17 mouse cellular contexts compared by ENCODE assay signal in genomic region chr14:122484458-122484843, GRCm38 (mm10). TPM values are rescaled to one million over a fixed set of nuclear protein-coding genes. Genes with fewer than 3 reads are reported as not detected.
DNase-seq lines count a peak whose midpoint lies in the region; ATAC-seq lines count a peak whose summit lies in the region.
"Had no signal": no experiment of that assay in that cellular context is flagged by ENCODE, and none has a peak within 500 bp of the region (broad histone marks: within the 10 kb centered on the region; RNA-seq: fewer than 3 reads in every experiment).

No protein-coding gene starts in this region.

- peak overlapping the region; percentile 17; the same call in 1 of the 2 replicates for H3K4me3 ChIP-seq in forebrain, embryonic 13.5 days
- H3K4me3 ChIP-seq in hindbrain, embryonic 16.5 days (ENCODE audit: low read length) = peak overlapping the region; percentile 28; the same call in 1 of the 2 replicates
- no peak overlapping the region for H3K4me3 ChIP-seq in midbrain, embryonic 14.5 days (replicated peaks; ENCODE audit: low read depth, low read length)
- H3K4me3 ChIP-seq: embryonic facial prominence, embryonic 12.5 days had no signal

- H3K4me2 ChIP-seq in forebrain, embryonic 13.5 days = peak overlapping the region; percentile 57
- peak overlapping the region; percentile 56 for H3K4me2 ChIP-seq in hindbrain, embryonic 16.5 days (ENCODE audit: low read length)
- H3K4me2 ChIP-seq in midbrain, embryonic 14.5 days (ENCODE audit: low read length) = peak overlapping the region; percentile 56

- peaks cover 48% of the 10 kb centered on the region for H3K4me1 ChIP-seq in forebrain, embryonic 13.5 days
- no peaks in the 10 kb centered on the region for H3K4me1 ChIP-seq in hindbrain, embryonic 16.5 days (ENCODE audit: control insufficient read depth, insufficient read depth, low read depth, low read length)
- H3K4me1 ChIP-seq in midbrain, embryonic 14.5 days (ENCODE audit: control insufficient read depth, insufficient read depth, low read length) = no peaks in the 10 kb centered on the region
- H3K4me1 ChIP-seq: embryonic facial prominence, embryonic 12.5 days had no signal

- 25% methylated on average over 3 of the region's 4 CpGs for WGBS in forebrain, embryonic 13.5 days
- WGBS in hindbrain, embryonic 16.5 days = 23% methylated on average over 4 of the region's 4 CpGs
- 25% methylated on average over 4 of the region's 4 CpGs for WGBS in midbrain, embryonic 14.5 days

- intact Hi-C loops in gastrocnemius, postnatal 36 days (cut with DNase I) = no loop called here

- DNase-seq in cerebellum, postnatal 10 days = peak; percentile 64 to 75
- no peak for DNase-seq in cerebellum, adult 9-11 months
- DNase-seq in midbrain, embryonic 14.5 days = no peak
- no peak for DNase-seq in embryo, embryonic 10 days (ENCODE audit: low spot score)
- no peak for DNase-seq in gastrocnemius, postnatal 36 days
- no peak for DNase-seq in liver
- DNase-seq: adrenal gland, postnatal 14 days; thymus, postnatal 14 days had no signal

- H3K9ac ChIP-seq in forebrain, embryonic 13.5 days = peak overlapping the region; percentile 68
- peak overlapping the region; percentile 58 for H3K9ac ChIP-seq in hindbrain, embryonic 16.5 days (ENCODE audit: low read depth, low read length)
- H3K9ac ChIP-seq in midbrain, embryonic 14.5 days (replicated peaks; ENCODE audit: low read length) = 0 out of 2 replicates have a peak overlapping the region, but pooled peaks have one; percentile 9
- H3K9ac ChIP-seq: embryonic facial prominence, embryonic 12.5 days had no signal

- H3K27me3 ChIP-seq in forebrain, embryonic 13.5 days = peaks cover 77% of the 10 kb centered on the region
- H3K27me3 ChIP-seq in hindbrain, embryonic 16.5 days (replicated peaks; ENCODE audit: control insufficient read depth, insufficient read depth, low read length) = peaks cover 33% of the 10 kb centered on the region
- peaks cover 74% of the 10 kb centered on the region for H3K27me3 ChIP-seq in midbrain, embryonic 14.5 days (ENCODE audit: control insufficient read depth, insufficient read depth, low read length)

- peak overlapping the region; percentile 76 for H3K27ac ChIP-seq in forebrain, embryonic 13.5 days
- H3K27ac ChIP-seq in hindbrain, embryonic 16.5 days (ENCODE audit: low read depth, low read length) = peak overlapping the region; percentile 75
- peak overlapping the region; percentile 1 for H3K27ac ChIP-seq in midbrain, embryonic 14.5 days (replicated peaks; ENCODE audit: low read depth, low read length)
- H3K27ac ChIP-seq: embryonic facial prominence, embryonic 12.5 days had no signal

- no peak for ATAC-seq in forebrain, embryonic 13.5 days
- peak; percentile 7; the same call in 1 of the 2 replicates for ATAC-seq in hindbrain, embryonic 16.5 days
- no peak for ATAC-seq in midbrain, embryonic 14.5 days (ENCODE audit: low FRiP score, low TSS enrichment)
- ATAC-seq: intestine, embryonic 16.5 days had no signal

- no peaks in the 10 kb centered on the region for H3K36me3 ChIP-seq in forebrain, embryonic 13.5 days (ENCODE audit: poor library complexity, severe bottlenecking)
- H3K36me3 ChIP-seq in hindbrain, embryonic 16.5 days (ENCODE audit: control insufficient read depth, insufficient read depth, low read length) = no peaks in the 10 kb centered on the region
- H3K36me3 ChIP-seq in midbrain, embryonic 14.5 days (ENCODE audit: control insufficient read depth, insufficient read depth, low read length) = no peaks in the 10 kb centered on the region
- H3K36me3 ChIP-seq: embryonic facial prominence, embryonic 12.5 days had no signal

- no peaks in the 10 kb centered on the region for H3K9me3 ChIP-seq in forebrain, embryonic 13.5 days (replicated peaks)
- no peaks in the 10 kb centered on the region for H3K9me3 ChIP-seq in hindbrain, embryonic 16.5 days (ENCODE audit: control insufficient read depth, low read length)
- no peaks in the 10 kb centered on the region for H3K9me3 ChIP-seq in midbrain, embryonic 14.5 days (ENCODE audit: control insufficient read depth, low read length)
- H3K9me3 ChIP-seq: embryonic facial prominence, embryonic 12.5 days had no signal

RNA-seq across cellular contexts. Expression of gene Gm10837, which starts 5.9 kb away (rescaled TPM):
- 0.48 and 0.56 TPM in 2 replicates for polyA plus RNA-seq in forebrain, embryonic 13.5 days (2015; fragmentation: Nextera tagmentation; extraction: Ambion mirVana)
- 0.80 and 0.84 TPM in 2 replicates for polyA plus RNA-seq in hindbrain, embryonic 16.5 days (2015; fragmentation: Nextera tagmentation; extraction: Ambion mirVana)
- polyA plus RNA-seq in midbrain, embryonic 14.5 days (2014; fragmentation: Nextera tagmentation; extraction: Ambion mirVana) = 0.38 and 0.72 TPM in 2 replicates
- not detected for total RNA-seq in gastrocnemius, postnatal 36 days (2021)
- total RNA-seq: adrenal gland, postnatal 14 days; gastrocnemius, postnatal 4 days; left cerebral cortex, adult 8-10 months had no signal
- polyA plus RNA-seq: embryonic facial prominence, embryonic 12.5 days; heart, embryonic 16.5 days; intestine, embryonic 16.5 days; large intestine, adult 2 months; liver, embryonic 16.5 days had no signal

RNA-seq across cellular contexts. Expression of gene Zic2, which starts 9.2 kb away (rescaled TPM):
- 10.1 and 12.0 TPM in 2 replicates for polyA plus RNA-seq in forebrain, embryonic 13.5 days (2015; fragmentation: Nextera tagmentation; extraction: Ambion mirVana)
- 7.3 and 7.8 TPM in 2 replicates for polyA plus RNA-seq in hindbrain, embryonic 16.5 days (2015; fragmentation: Nextera tagmentation; extraction: Ambion mirVana)
- polyA plus RNA-seq in midbrain, embryonic 14.5 days (2014; fragmentation: Nextera tagmentation; extraction: Ambion mirVana) = 10.3 and 10.8 TPM in 2 replicates
- not detected for total RNA-seq in gastrocnemius, postnatal 36 days (2021)
- total RNA-seq: adrenal gland, postnatal 14 days had no signal
- polyA plus RNA-seq: heart, embryonic 16.5 days; intestine, embryonic 16.5 days; large intestine, adult 2 months; liver, embryonic 16.5 days had no signal

RNA-seq across cellular contexts. Expression of gene Zic5, which starts 19.0 kb away (rescaled TPM):
- polyA plus RNA-seq in forebrain, embryonic 13.5 days (2015; fragmentation: Nextera tagmentation; extraction: Ambion mirVana) = 17.3 and 19.5 TPM in 2 replicates
- polyA plus RNA-seq in hindbrain, embryonic 16.5 days (2015; fragmentation: Nextera tagmentation; extraction: Ambion mirVana) = 14.9 and 15.2 TPM in 2 replicates
- polyA plus RNA-seq in midbrain, embryonic 14.5 days (2014; fragmentation: Nextera tagmentation; extraction: Ambion mirVana) = 9.9 and 14.9 TPM in 2 replicates
- not detected for total RNA-seq in gastrocnemius, postnatal 36 days (2021)
- total RNA-seq: adrenal gland, postnatal 14 days; gastrocnemius, postnatal 4 days had no signal
- polyA plus RNA-seq: heart, embryonic 16.5 days; intestine, embryonic 16.5 days; large intestine, adult 2 months; liver, embryonic 16.5 days had no signal

RNA-seq across cellular contexts. Expression of gene Gm5089, which starts 33.5 kb away (rescaled TPM):
- 1.6 and 2.1 TPM in 2 replicates for polyA plus RNA-seq in forebrain, embryonic 13.5 days (2015; fragmentation: Nextera tagmentation; extraction: Ambion mirVana)
- 1.8 and 2.1 TPM in 2 replicates for polyA plus RNA-seq in hindbrain, embryonic 16.5 days (2015; fragmentation: Nextera tagmentation; extraction: Ambion mirVana)
- polyA plus RNA-seq in midbrain, embryonic 14.5 days (2014; fragmentation: Nextera tagmentation; extraction: Ambion mirVana) = 0.70 and 0.75 TPM in 2 replicates
- total RNA-seq in gastrocnemius, postnatal 36 days (2021) = not detected
- total RNA-seq: adrenal gland, postnatal 14 days; gastrocnemius, postnatal 4 days had no signal
- polyA plus RNA-seq: heart, embryonic 16.5 days; intestine, embryonic 16.5 days; large intestine, adult 2 months; liver, embryonic 16.5 days had no signal

RNA-seq across cellular contexts. Expression of gene Pcca, which starts 49.7 kb away (rescaled TPM):
- polyA plus RNA-seq in forebrain, embryonic 13.5 days (2015; fragmentation: Nextera tagmentation; extraction: Ambion mirVana) = 25.2 and 27.1 TPM in 2 replicates
- polyA plus RNA-seq in hindbrain, embryonic 16.5 days (2015; fragmentation: Nextera tagmentation; extraction: Ambion mirVana) = 31.1 and 33.3 TPM in 2 replicates
- 19.1 and 29.9 TPM in 2 replicates for polyA plus RNA-seq in midbrain, embryonic 14.5 days (2014; fragmentation: Nextera tagmentation; extraction: Ambion mirVana)
- total RNA-seq in gastrocnemius, postnatal 36 days (2021) = 10 to 100 TPM; 42.3 to 42.5 TPM

Comparison
In these comparisons a context has a peak if more than half of its experiments do, and no peak if none do; other contexts are left out.
1. DNase-seq: peak in cerebellum, postnatal 10 days (2 of 2); none in cerebellum, adult 9-11 months (single experiment), midbrain, embryonic 14.5 days (single experiment), embryo, embryonic 10 days (single experiment), gastrocnemius, postnatal 36 days (0 of 2) and liver (single experiment).
2. H3K27ac ChIP-seq: peak in every context shown above with its lines; median percentile 76 in forebrain, embryonic 13.5 days; 75 in hindbrain, embryonic 16.5 days; 1 in midbrain, embryonic 14.5 days.
3. H3K9ac ChIP-seq: peak in every context shown above with its lines; median percentile 68 in forebrain, embryonic 13.5 days; 58 in hindbrain, embryonic 16.5 days; 9 in midbrain, embryonic 14.5 days.
4. Peak in every context shown above with its lines, with median percentiles within 50 percentile points of each other: H3K4me2 ChIP-seq.